Mouse (Mus musculus) spleen, adult 18-20 months (tissue): ENCODE results near the gene Malrd1.

Source experiments
- DNase-seq, 2 experiments: peaks; one replicate each; pipeline ENCODE4 v3.0.0; 2022; ENCODE audit warnings: mixed read lengths in 2 of 2

Gene Malrd1

DNA sequence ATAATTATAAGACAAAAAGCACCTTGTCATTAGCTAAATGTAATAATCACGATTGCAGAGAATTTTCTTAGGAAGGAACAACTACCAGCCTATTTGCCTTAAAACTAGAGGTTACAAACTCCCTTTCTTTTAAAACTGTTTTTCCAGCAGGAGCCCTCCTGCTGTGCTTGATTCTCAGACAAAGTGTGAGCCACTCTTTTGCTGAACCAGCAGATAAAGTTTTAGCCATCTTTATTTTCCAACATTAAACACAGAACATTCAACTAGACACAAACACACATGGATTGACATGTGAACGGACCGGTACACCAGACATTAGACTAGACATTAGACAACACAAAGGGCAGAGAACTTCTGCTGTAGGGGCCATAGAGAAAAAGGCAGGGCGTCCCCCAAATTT is 505.3 kb downstream of the Malrd1 start:
- DNase-seq: no peak

DNA sequence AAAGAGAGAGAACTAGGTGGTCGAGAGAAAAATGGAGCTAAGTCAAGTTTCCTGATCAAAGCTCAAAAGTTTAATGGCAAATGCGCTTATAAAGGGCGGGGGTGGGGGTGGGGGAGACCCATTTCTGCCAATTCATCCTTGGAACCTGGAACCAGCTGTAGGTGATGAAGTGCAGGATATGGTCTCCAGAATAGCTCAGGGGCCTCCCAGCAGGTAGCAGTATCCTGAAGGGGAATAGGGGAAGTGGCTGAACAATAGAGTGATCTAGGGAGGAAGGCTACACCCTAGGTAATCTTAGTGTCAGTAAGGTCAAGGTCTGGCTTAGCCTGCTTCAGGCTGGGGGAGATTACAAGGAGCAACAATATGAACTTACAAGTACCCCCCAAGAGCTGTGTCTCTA is 506.5 kb downstream of the Malrd1 start:
- DNase-seq: no peak

DNA sequence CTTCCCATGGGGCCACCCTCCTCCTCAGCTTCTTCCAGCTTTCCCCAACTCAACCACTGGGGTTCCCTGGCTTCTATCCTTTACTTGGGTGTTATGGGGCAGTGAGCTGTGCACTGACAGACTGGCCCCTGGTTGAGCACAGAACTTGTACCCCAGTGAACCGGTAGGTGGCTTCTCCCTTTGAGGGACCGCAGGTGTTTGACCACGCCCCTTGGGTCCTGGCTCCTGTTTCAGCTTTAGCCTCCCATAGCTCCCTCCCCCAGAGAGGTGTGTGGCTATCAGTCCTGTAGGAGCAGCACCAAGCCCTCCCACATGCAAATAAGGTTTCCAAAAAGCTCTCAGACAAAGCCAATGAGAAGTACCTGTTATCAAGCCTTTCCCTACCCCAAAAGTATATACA is 584.4 kb downstream of the Malrd1 start:
- no peak for DNase-seq

DNA sequence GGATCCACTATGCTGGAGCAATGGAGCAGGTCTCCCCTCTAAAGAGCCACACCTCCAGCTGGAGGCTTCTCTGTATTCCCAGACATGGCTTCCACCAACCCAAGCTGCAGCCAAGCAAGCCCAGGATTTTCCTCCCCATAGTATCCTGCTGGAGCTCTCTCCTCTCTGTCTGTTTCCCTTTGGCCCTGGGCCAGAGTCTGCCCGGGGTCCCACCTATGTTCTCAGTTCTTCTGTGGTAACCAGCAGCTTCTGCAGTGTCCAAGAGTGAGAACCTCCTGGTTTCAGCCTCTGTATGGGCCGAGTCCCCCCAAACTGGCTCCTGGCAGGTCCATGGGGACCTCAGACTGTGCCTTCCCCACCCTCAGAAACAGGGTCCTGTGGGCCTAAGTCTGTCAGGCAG is 587.1 kb downstream of the Malrd1 start:
- DNase-seq: no peak

DNA sequence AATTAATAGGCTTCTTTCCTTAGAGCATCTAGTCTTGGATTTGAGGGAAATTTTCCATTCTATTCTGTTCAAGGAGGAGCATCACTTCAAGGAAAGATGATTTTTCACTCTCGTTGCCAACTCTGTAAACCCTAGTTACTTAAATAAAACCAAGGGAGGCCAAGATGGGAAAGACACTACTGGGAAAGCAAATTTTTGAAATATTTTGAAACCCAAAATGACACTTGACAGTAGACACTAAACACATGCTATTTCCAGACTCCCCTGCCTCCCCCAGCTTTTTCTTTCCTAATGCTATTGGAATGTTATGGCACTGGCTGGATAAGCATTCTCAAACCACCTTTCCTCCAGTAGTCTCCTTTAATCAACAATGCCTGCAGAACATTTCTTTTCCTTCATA is 621.7 kb downstream of the Malrd1 start:
- DNase-seq: no peak

DNA sequence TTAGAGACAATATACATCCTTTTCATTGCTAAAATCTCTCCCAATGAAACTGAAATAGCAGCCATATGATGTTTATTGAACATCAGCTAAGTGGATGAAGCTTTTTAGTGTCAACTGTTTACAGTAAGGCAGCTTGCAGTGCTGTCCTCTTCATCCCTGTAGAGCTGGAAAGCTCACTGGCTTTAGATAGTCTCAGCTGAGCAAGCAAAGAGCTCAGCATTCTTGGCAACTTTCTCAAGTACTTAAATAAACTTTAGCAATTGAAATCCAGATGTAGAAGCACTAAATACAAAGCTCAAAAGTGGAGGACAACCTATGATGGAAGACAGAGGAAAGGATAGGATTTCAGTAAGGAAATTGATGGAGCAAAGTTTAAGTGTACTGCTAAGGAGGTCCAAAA is 626.3 kb downstream of the Malrd1 start:
- DNase-seq: no peak

DNA sequence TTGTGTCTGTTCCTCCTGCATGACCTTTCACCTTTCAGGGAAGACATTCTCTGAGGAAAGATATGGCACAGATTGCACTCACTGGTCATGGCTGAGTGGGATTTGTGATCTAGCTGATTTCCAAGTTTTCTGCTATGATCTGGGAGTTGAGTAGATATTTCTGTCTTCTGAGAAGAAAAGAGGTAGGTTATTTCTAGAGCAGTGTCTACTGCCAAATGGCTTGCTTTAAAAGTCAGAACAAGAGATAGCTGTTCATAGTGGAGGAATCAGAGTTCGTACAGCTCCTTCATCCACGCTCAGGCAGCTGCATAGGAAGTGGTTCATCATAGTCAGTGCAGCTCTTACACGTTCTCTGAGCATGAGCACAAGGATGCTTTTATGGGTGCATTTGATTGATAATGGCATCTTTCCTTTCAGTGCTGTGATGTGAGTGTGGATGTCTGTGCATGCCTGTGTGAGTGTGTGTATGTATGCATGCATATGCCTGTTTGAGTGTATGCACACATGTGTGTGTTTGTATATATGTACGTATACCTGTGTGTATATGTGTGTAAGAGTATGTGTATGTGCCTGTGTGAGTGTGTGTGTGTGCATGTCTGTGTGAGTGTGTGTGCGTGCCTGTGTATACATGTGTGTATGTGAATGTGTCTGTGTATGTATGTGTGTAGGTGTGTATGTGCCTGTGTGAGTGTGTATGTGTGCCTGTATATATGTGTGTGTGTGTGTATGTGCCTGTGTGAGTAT is 637.1 kb downstream of the Malrd1 start:
- DNase-seq: no peak

DNA sequence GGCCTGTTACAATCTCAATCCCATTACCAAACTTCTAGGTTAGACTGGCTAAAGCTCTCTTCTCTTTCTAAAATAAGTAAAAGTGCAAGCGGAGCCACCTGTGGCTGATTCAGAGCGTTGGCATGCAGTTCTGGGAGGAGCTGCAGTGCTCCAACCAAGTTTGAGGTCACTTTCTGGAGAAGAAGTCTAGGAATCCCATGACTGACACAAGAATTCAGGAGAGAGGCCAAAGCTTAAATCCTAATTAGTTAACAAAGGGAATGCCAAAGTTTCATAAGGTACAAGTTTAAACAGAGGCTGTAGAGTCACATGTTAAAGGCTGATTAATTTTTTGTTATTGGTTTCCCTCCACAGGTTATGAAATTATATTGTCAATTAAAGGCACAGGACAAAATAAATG is 642.3 kb downstream of the Malrd1 start:
- no peak for DNase-seq

DNA sequence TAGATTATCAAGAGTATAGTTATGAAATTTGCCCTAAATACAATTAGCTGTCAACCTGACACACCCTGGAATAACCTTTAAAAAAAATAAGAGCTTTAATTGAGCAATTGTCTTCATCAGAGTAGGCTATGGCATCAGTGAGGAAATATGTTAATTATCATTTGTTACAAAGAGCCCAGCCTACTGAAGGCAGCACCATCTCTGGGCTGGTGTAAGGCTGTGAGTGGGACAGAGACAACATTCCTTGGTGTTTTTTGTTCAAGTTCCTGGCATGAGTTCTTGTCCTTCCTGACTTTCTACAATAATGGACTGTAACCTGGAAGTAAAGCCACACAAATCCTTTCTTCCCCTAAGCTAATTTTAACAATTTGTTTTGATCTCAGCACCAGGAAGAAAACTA is 645.8 kb downstream of the Malrd1 start:
- no peak for DNase-seq

DNA sequence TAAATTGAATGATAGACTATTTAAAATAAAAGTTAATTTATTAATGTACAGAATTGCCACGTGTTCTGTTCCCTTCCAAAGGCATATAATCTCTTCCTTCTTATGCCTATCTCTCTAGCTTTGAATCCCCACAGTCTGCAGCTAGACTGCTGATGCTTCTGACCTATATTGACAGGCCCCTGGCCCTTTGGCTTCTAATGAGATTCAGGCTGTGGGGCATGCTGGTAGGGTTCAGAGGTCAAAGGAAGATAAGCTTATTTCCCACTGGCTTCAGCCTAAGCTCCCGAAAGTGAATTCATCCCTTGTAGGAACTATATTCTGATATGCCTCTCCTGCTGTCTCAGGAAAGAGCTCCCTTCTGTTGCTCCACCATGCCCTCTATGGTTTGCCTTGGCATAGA is 647.1 kb downstream of the Malrd1 start:
- no peak for DNase-seq

DNA sequence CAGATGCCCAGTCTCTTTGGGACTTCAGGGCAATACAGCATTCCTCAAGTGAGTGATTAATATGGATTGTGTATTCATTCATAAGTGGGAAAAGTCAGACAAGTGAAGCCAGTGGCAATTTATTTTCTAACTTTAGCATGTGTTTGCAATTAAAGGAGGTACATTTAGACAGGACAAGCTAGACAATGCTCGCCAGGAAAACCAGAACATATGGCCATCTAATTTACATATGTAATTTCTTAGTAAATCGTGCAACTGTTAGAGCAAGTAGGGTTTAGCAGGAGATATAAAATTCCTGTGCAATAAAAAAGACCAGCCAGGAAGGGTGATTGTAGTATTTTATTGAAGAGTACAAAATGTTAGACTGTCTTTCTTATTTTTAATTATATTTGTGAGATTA is 655.9 kb downstream of the Malrd1 start:
- no peak for DNase-seq

DNA sequence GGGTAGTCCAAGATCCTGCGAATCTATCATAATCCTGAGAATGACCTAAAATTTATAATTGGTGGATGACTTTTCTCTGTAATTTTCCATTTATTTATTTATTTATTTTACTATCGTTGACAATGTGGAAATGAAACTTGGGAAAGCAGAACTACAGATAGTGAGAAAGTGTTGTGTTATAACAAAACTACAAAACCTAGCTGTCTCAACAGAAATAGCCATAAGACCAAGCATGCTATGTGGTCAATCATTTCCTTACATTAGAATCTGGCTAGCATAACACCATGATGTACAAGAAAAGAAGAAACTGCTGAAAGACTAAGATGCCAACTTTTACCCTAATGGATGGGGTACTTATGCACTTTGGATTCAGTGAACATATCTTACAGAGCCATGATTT is 656.9 kb downstream of the Malrd1 start:
- DNase-seq: no peak

DNA sequence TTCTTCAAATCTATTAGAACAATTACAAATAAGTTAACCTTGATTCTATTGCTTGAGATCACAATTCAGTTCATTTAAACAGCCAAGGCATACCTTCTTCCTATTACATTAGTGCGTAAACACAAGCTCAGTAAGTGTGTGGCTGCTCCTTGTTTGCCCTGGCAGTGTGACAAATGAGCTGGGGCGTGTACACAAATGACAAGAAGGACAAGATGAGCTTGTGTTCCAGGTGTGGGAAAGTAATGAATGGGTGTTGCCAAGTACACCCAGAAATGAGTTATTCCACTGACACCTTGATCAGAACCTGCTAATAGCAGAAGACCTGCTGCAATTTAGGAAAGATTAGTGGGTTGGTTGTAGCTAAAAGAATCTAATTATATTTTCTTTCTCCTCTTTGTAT is 683.7 kb downstream of the Malrd1 start:
- DNase-seq: no peak

DNA sequence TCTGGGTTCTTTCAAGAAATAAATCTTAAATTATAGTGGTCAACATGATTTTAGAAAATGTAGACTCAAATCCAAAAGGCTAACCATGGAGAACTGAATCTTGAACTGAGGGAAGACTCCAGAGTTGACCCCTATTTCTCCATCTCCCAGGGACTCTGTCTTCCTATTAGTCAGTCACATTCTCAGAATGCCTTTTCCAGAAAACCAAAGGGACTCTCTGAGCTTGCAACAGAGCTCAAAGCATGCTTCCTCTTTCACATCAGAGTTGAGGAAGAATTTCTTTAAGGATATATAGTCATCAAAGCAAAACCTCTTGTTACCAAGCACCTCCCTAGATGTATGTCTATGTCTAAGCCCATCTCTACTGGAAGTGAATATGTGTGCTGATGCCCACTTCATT is 686.5 kb downstream of the Malrd1 start:
- no peak for DNase-seq

DNA sequence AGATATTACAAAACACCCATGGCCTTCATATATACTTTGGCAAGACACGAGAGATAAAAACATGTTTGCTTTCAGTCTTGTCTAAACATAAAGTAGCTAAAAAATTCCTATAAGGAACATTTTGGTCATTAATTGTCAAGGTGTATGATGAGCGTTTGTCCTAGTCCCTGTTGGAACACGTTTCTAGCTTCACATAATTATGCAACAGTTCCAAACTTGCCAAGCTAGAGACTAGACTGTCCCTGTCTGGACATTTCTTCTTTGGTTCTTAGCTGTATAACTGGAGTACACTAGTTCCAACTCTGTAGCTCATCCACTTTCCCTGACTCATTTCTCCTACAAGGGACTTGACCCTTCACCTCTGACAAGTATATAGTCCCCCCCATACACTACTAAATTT is 687.8 kb downstream of the Malrd1 start:
- no peak for DNase-seq

DNA sequence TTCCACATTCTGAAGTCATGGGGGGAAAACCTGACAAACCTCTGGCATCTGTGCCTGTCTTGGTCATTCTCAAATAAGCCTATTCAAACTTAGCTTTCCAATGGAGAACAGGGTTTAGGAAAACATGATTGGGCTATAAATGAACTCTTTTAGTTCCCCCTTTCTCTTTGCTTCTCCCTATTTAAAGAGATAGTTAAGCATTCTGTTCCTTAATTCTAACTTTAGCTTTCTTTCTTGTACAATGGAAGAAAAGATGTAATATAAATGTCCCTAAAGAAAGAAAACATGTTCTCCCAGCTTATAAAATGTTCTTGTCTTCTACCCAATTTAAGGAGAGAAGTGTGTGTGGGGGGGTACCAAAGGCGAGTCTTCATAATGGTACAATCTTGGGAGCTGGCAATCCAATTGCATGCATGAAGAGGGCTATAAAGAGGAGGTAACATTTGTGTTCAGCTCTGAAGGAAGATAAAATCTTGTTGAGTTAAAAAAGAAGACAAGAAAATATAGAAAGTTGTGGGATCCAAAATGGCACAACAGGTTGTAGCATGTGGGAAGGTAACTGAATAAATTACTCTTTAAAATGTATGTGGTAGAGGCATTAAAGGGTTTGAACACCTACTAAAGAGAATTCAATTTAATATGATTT is 702.0 kb downstream of the Malrd1 start:
- DNase-seq: no peak

DNA sequence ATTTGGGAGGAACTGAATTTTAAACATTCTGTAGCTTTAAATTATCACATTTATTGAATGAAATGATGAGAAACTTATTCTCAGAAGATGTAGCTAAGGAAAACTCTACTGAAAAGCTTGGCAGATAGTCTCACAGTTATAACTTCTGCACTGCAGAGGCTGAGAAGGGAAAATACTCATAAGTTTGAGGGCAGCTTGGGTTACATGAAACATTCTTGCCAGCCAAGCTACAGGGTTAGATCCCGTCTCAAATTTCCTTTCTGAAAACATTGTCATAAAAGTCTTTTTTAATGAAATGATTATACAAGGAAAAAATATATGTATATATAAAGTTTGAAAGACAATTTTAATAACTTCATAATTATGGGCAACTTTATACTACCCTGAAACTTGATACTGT is 714.6 kb downstream of the Malrd1 start:
- no peak for DNase-seq

DNA sequence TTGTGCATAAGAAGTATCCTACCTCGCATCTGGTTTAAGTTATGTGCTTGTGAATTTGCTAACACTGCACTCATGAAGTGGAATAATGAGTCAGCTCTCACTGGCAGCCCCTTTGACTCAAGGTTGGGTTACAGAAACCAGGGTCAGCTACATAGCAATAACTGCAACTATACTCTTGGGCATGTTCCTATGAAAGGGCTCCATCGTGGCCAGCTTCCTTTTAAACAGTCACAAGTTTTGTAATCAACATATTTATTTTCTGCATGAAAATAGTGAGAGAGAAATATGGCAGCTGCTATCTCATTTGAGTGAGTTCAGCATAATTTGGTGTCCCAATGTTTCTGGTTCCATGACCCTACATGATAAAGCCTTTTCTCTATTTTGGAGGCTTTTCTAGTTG is 716.8 kb downstream of the Malrd1 start:
- DNase-seq: no peak

DNA sequence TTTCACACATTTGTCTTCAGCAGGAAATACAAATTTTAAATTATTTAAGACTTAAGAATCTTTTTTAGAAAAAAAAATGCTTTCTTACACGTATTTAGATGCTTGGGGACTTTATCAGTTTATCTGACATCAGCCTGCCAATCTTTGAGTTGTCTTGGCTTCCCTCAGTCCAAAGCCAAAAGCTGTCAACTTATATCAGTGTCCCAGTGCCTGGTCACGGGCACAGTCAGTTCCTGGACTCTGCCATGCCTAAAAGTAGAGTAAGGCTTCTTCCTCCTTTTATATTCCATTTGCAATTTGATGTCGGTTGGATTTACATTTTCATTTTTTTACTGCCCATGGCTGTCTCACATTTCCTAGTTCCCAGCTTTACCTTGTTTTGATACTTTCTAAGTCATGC is 722.6 kb downstream of the Malrd1 start:
- DNase-seq: no peak

DNA sequence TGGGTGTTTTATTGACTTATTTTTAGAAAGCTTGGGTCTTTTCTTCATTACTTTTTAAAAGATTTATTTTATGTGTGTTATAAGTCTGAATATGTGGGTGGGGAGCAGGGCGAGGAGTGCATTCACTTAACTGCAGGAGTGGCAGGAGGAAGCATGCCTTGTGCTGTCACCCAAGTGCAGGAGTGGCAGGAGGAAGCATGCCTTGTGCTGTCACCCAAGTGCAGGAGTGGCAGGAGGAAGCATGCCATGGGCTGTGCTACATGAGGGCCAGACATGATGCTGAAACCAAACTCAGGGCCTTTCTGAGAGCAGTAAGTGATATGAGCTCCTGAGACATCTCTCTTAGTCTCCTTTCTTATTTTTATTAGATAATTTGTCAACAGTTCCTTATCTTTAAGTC is 726.0 kb downstream of the Malrd1 start:
- DNase-seq: no peak
